Mouse (Mus musculus) hindbrain, embryonic 10.5 days (tissue): Measurements from ENCODE around the gene Pcsk2. TPM values are rescaled to one million over a fixed set of nuclear protein-coding genes. Genes with fewer than 3 reads are reported as not detected.

Source experiments
- DNase-seq: peaks from one replicate; pipeline ENCODE4 v3.0.0-alpha.2; 2017; ENCODE audit warnings: low spot score
- H3K27ac ChIP-seq: fragments of 300-500 bp; sonication (generic); 2 replicates; pipeline ENCODE4 v1.5.1; 2016; ENCODE audit warnings: mild to moderate bottlenecking, moderate library complexity
- H3K27me3 ChIP-seq: fragments of 300-500 bp; sonication (generic); 2 replicates; pipeline ENCODE4 v1.6.1; 2016; ENCODE audit warnings: mild to moderate bottlenecking; ENCODE audit not compliant: poor library complexity, insufficient read depth, severe bottlenecking
- H3K36me3 ChIP-seq: fragments of 300-500 bp; sonication (generic); 2 replicates; pipeline ENCODE4 v1.6.1; 2016; ENCODE audit warnings: mild to moderate bottlenecking, moderate library complexity
- H3K4me1 ChIP-seq: fragments of 300-500 bp; sonication (generic); replicated peaks from 2 replicates; pipeline ENCODE4 v1.6.1; 2016; ENCODE audit warnings: mild to moderate bottlenecking
- H3K4me3 ChIP-seq: fragments of 300-500 bp; sonication (generic); 2 replicates; pipeline ENCODE4 v1.5.1; 2016; ENCODE audit warnings: mild to moderate bottlenecking, moderate library complexity
- H3K9me3 ChIP-seq: fragments of 300-500 bp; sonication (generic); 2 replicates; pipeline ENCODE4 v1.6.1; 2016; ENCODE audit warnings: mild to moderate bottlenecking, moderate library complexity
- WGBS: fragments of 180-500 bp; shearing (Covaris S2); methylation state at CpG from one replicate; pipeline ENCODE4 v1.1.7; 2016; 5-methylcytosine and 5-hydroxymethylcytosine counted together
- polyA plus RNA-seq: library from polyadenylated mRNA; unstranded; fragments of >200 nt; fragmentation: Nextera tagmentation; extraction: Ambion mirVana; gene quantifications from 2 replicates; pipeline ENCODE4 v1.2.1, GENCODE M21; 2016

The Pcsk2 gene
- polyA plus RNA-seq, 1 experiment from 2014 or later, result 2.4 TPM

GRCm38 (mm10) chr2:143859166-143859565 is 313.2 kb downstream of the Pcsk2 start:
- DNase-seq, result no peak
- Histone ChIP-seq H3K27ac (no peak overlapping the region), H3K9me3 (no peaks in the 10 kb centered on the region), H3K36me3 (no peaks in the 10 kb centered on the region), H3K4me3 (no peak overlapping the region), H3K4me1 (peaks cover 12% of the 10 kb centered on the region), H3K27me3 (peaks cover 36% of the 10 kb centered on the region)
- 90% methylated on average over 2 of the region's 2 CpGs for WGBS

GRCm38 (mm10) chr2:143862484-143863231 is 316.7 kb downstream of the Pcsk2 start, which contains the start of gene Bfsp1:
TSS of gene Bfsp1 (minus strand) at chr2:143863173.
- Histone ChIP-seq H3K27ac (peak within 1 kb of the TSS; percentile 92), H3K9me3 (no peaks in the 10 kb centered on the region), H3K27me3 (peaks cover 54% of the 10 kb centered on the region), H3K36me3 (no peaks in the 10 kb centered on the region), H3K4me3 (peak within 1 kb of the TSS; percentile 54), H3K4me1 (peaks cover 12% of the 10 kb centered on the region)
- 3% methylated on average over 83 of the region's 86 CpGs for WGBS
- DNase-seq, result peak; percentile 86

- Histone ChIP-seq H3K4me1 (peaks cover 12% of the 10 kb centered on the region), H3K27me3 (peaks cover 49% of the 10 kb centered on the region), H3K27ac (no peak overlapping the region), H3K4me3 (no peak overlapping the region), H3K9me3 (no peaks in the 10 kb centered on the region), H3K36me3 (no peaks in the 10 kb centered on the region)
- WGBS, result 74% methylated on average over 8 of the region's 8 CpGs
- no peak for DNase-seq
Measured at GRCm38 (mm10) chr2:143864600-143864999, 318.6 kb downstream of the Pcsk2 start.
